Mouse (Mus musculus) cortical plate, adult 2 months (tissue): ENCODE results near the gene Sema6d.

Experiments used
- CTCF ChIP-seq: fragments of 200-500 bp; IDR thresholded peaks from 2 replicates; pipeline ENCODE4 v1.5.1; 2011; ENCODE audit warnings: mild to moderate bottlenecking, control low read depth, low read length; ENCODE audit not compliant: insufficient read depth; ENCODE audit errors: extremely low read depth
- POLR2A ChIP-seq: fragments of 200-500 bp; IDR thresholded peaks from 2 replicates; pipeline ENCODE4 v1.6.1; 2011; ENCODE audit warnings: mild to moderate bottlenecking, low read length, control low read depth; ENCODE audit not compliant: insufficient read depth; ENCODE audit errors: extremely low read depth

GRCm38 (mm10) chr2:124650609-124651008 is 560.8 kb downstream of the Sema6d start:
- TF ChIP-seq POLR2A: no peak
- no peak for TF ChIP-seq CTCF
